Mouse (Mus musculus) adrenal gland, postnatal 25 days (tissue): ENCODE results near the gene Ift57. TPM values are rescaled to one million over a fixed set of nuclear protein-coding genes. Genes with fewer than 3 reads are reported as not detected.
A peak's percentile ranks its signal among the peaks of the same experiment; 100 is the strongest.

Experiments used
- DNase-seq: peaks from one replicate; pipeline ENCODE4 v3.0.0; 2021; ENCODE audit warnings: mixed read lengths
- total RNA-seq: library from RNA; stranded (reverse); gene quantifications from 2 replicates; pipeline ENCODE4 v1.2.3, GENCODE M21; 2021

The Ift57 gene
- total RNA-seq, 1 experiment from 2014 or later = 34.9 TPM

GRCm38 (mm10) chr16:49753318-49753717 is 54.3 kb downstream of the Ift57 start:
- DNase-seq = no peak

- DNase-seq = no peak
Observed at GRCm38 (mm10) chr16:49760517-49761203, 61.6 kb downstream of the Ift57 start.

GRCm38 (mm10) chr16:49761981-49762380 is 62.9 kb downstream of the Ift57 start:
- no peak for DNase-seq

- DNase-seq = peak; percentile 10
Observed at GRCm38 (mm10) chr16:49766326-49766725, 67.3 kb downstream of the Ift57 start.

DNA sequence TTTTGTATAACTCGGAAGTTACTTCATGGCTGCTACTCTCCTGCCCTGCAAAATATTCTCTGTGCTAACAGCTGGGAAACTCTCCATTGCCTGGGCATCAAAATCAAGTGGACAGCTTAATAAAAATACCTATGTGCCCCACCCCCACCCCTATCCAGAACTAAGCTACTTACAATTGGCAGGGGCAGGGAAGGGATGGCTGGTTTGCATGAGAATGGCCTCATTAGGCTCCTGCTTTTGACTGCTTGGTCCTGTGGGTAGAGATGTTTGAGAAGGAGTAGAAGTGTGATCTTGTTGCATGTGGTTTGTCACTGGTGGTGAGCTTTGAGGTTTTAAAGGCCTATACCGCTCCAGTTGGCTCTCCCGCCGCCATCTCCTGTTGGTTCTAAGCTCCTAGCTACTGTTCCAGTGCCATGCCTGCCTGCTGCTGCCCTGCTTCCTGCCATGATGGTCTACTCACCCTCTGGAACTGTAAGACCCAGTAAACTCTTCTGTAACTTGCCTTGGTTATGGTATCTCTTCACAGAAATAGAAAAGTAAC is 69.5 kb downstream of the Ift57 start:
- DNase-seq = no peak

- DNase-seq = no peak
Observed at GRCm38 (mm10) chr16:49769831-49770261, 70.8 kb downstream of the Ift57 start.

DNA sequence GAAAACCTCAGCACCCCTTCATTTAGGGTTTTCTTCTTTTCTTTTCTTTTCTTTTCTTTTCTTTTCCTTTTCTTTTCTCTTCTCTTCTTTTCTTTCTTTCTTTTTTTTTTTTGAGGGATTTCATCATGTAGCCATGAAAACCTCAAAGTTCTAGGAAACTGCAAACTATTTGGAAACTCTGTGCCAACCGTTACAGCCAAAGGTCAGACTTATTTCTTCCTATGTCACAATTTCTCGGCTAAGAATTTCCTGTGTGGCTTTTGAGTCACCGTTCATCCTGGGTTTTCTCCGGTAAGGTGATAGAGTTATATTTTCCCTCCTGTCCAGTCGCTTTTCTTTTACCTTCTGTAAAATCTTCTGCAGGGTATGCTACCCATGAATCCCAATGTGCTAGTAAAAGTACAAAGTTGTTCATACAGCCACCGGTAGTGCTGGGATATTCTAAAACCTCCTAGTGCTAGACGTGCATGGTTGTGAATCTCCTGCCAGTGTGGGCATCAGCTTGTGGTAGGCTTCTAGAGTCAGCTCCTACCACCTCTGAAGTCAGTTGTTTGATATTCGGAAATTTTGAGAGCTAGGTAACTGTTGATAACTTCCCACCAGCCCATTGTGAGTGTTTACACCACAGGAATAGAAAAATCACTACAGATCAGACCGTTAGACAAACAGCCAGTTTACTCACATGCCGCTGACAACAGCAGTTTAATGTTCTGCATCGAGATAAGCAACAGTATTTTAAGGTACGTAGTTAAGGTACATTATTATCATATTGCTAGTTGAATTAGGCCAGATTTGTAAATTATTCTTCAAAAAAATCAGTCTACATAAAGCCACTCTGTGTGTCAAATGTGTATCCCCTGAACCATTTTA is 71.5 kb downstream of the Ift57 start:
- no peak for DNase-seq

DNA sequence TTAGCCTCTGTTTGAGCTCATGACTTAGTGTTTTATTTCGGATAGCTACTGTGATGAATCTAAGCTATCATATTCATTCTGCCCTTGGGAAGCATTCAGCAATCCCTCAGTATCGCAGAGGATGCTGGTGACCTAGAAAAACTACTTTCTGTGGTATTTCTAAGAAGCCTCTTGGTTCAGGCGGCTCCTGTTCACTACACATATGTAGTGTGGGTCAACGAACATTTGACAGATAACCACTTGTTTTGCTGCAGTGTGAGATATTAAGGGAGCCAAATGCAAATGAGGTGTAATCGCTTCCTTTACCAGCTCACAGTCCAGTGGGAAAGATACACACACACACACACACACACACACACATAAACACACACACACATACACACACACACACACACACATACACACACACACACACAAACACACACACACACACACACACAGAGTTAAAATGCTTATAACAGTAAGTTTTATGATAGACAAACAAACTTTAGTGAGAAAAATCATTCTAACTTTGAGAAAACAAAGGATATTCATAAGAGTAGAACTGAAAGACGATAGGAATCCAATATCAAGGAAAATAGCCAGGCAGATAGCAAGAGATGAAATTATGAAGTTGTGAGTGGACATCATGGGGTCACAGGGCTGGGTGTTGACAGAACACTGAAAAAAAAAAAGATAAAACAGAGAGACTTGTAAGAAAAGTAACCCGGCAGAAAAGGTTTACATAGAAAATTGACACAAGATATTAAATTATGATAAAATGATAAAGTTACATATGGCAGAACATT is 72.8 kb downstream of the Ift57 start:
- DNase-seq = no peak

DNA sequence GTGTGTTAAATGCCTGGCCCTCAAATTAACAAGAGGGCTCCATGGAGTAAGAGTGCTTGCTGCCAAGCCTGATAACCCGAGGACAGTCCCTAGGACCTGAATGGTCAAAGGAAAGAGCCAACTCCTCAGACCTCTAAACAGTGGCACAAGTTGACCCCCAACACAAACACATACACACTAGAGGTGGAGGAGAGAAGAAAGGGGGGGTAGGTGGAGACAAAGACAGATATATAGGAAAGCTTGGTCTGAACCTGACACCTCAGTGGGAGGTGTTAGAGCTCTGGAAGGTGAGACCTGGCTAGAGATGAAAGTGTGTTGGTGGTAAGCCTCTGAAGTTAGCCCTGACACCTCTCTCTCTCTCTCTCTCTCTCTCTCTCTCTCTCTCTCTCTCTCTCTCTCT is 73.5 kb downstream of the Ift57 start:
- no peak for DNase-seq

- no peak for DNase-seq
Observed at GRCm38 (mm10) chr16:49773068-49773467, 74.0 kb downstream of the Ift57 start.

- DNase-seq = no peak
Observed at GRCm38 (mm10) chr16:49774059-49775001, 75.3 kb downstream of the Ift57 start.

DNA sequence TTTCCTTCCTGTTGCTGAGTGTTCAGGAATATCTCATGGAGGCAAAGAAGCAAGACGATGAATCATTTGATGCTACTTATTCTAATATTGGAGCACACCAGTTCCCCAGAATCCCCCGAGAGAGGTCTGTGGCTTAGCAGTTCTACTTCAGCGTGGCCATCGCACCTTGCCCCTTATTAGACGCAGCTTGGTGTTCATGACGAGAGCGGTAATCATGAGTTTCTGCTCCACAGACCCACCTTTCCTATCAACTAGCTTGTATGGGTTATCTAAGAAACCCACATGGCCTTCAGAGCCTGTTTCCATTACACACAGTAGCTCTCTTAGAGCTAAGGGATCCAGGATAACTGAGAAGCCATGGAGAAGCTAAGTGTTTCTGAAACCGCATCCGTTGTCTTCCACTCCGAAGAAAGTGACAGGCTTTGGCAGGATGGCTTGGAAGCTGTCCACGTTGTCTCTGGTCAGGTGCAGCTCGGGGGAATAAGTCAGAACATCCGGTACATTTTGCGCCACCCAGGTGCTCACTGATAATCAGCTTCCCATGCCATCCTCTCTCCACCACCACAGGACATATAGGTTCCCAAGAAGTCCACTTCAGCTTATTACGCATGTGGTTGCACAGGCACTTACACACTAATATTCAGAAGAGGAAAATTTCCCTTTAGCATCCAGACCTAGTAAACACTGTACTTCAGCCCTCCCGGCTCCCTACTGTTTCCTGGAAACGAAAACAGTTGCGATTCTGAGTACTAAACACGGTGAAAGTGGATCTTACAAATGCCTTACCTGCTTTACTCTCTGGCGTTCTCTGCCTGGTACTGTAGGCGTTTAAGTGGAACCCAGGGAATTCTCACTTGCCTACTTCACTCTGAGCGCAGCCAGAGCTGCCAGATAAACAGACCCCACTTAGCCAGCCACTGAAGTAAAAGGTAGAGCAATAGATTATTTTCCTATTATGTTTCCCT is 76.3 kb downstream of the Ift57 start:
- no peak for DNase-seq

GRCm38 (mm10) chr16:49776981-49777380 is 77.9 kb downstream of the Ift57 start:
- DNase-seq = no peak

DNA sequence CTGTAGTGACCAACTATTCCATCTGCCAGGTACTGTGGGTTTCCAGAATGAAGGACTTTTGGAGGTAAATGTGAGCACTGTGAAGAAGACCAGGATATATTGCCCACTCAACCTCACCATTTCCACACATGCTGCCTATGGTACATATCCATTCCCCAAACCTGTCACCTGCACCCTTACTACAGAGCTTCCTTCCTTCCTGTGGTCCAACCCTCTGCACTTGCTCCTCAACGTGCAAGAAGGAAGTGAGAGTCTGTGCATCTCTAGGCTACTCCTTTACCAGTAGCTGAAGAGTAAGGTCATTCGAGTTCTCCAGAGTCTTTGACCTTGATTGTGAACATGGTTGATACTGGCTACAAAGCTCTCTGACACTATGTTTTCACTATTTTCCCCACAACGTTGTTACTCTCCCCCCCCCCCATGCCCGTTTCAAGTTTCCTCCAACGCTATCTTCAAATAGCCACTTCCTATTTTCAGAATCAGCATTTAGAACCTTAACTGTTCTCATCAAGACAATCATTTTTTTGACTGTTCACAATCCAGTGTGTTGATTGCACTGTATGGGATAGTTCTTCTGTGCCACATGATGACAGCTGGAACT is 82.6 kb downstream of the Ift57 start:
- no peak for DNase-seq

GRCm38 (mm10) chr16:49783369-49783768 is 84.3 kb downstream of the Ift57 start:
- no peak for DNase-seq

DNA sequence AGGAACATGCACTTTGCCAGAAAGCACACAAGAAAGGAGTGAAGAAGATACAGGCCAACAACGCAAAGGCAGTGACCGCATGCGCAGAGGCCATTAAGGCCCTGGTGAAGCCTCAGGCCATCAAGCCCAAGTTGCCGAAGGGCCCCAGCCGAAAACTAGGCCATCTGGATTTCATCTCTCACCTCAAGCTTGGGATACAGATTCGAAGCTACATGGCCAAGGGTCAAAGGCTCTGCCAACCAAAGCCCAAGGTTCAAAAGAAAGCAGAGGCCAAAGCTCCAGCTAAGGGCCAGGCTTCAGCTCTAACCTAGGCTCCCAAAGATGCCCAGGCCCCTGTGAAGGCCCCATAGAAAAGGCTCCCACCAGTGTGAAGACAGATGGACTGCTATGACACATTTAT is 87.1 kb downstream of the Ift57 start:
- no peak for DNase-seq

DNA sequence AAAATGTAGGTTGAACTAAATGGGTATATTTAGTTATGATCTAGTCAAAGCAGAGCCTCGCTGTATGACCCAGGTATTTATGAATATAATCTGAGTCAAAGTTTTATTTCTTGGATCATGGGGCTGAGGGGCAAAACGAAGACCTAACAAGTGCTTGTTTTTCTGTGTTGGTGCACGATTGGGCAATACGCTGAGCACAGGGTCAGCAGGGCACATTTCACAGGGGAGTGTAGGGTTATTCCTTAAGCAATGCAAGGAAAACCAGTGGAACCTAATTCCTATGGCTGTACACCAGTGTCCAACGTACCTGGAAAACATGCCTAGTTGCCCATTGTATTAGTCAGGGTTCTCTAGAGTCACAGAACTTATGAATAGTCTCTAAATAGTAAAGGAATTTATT is 88.7 kb downstream of the Ift57 start:
- DNase-seq = no peak

- no peak for DNase-seq
Observed at GRCm38 (mm10) chr16:49790575-49791465, 91.8 kb downstream of the Ift57 start.

DNA sequence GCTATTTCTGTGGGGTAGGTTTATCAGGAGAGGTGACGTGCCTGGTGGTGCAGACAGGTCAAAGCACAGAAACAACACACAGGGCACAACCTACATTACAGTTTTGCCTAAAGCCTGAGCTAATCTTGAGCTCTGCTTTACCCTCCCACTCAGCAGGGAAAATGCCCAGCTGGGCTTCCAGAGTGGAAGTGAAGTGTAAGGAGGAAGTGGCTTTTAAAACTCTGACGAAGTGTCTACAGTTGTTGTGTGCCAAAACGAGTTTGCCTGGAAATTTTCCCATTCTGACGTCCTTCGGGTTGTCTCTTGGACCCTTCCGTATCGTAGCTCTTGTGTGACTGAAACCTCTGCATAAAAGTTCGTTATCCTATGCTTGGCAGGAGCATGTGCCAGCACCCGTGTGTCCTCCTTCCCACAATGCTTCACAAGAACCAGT is 93.4 kb downstream of the Ift57 start:
- no peak for DNase-seq
